Mouse (Mus musculus): ENCODE data around the gene Prokr2. TPM values are rescaled to one million over a fixed set of nuclear protein-coding genes. Genes with fewer than 3 reads are reported as not detected.
"Not testable (repeated sequence)": the region's sequence is repeated elsewhere in the genome, so short reads cannot be mapped to it uniquely, and the experiment has no call there.

Gene Prokr2
- polyA plus RNA-seq, 1 experiment, result 0.50 TPM

- Histone ChIP-seq H3K4me3 (replicated peaks; ENCODE audit: control insufficient read depth, low read depth, low read length) (no peak overlapping the region), H3K4me1 (ENCODE audit: control insufficient read depth, insufficient read depth, low read length) (no peaks in the 10 kb centered on the region), H3K27ac (ENCODE audit: control insufficient read depth, insufficient read depth, low read depth, low read length, poor library complexity) (no peak overlapping the region)
- WGBS, result 79% methylated on average over 5 of the region's 5 CpGs
- TF ChIP-seq CTCF (IDR thresholded peaks at IDR 0.05; ENCODE audit: control insufficient read depth, insufficient read depth, low read length) (no peak), POLR2A (IDR thresholded peaks at IDR 0.05; ENCODE audit: borderline replicate concordance, control insufficient read depth, low read depth, low read length) (no peak)
Measured at GRCm38 (mm10) chr2:132320516-132320915, 64.7 kb downstream of the Prokr2 start.

- no peak overlapping the region for H3K4me3 ChIP-seq (replicated peaks; ENCODE audit: control insufficient read depth, low read depth, low read length)
- H3K27ac ChIP-seq (ENCODE audit: control insufficient read depth, insufficient read depth, low read depth, low read length, poor library complexity), result no peak overlapping the region
- WGBS, result 69% methylated on average over 1 of the region's 1 CpGs
- TF ChIP-seq POLR2A (IDR thresholded peaks at IDR 0.05; ENCODE audit: borderline replicate concordance, control insufficient read depth, low read depth, low read length) (no peak), CTCF (IDR thresholded peaks at IDR 0.05; ENCODE audit: control insufficient read depth, insufficient read depth, low read length) (no peak)
- H3K4me1 ChIP-seq (ENCODE audit: control insufficient read depth, insufficient read depth, low read length), result no peaks in the 10 kb centered on the region
Measured at GRCm38 (mm10) chr2:132317178-132317577, 68.1 kb downstream of the Prokr2 start.

- no peak overlapping the region for H3K27ac ChIP-seq (ENCODE audit: control insufficient read depth, insufficient read depth, low read depth, low read length, poor library complexity)
- 48% methylated on average over 8 of the region's 8 CpGs for WGBS
- TF ChIP-seq CTCF (IDR thresholded peaks at IDR 0.05; ENCODE audit: control insufficient read depth, insufficient read depth, low read length) (peak; percentile 92), POLR2A (IDR thresholded peaks at IDR 0.05; ENCODE audit: borderline replicate concordance, control insufficient read depth, low read depth, low read length) (no peak)
- no peak overlapping the region for H3K4me3 ChIP-seq (replicated peaks; ENCODE audit: control insufficient read depth, low read depth, low read length)
- no peaks in the 10 kb centered on the region for H3K4me1 ChIP-seq (ENCODE audit: control insufficient read depth, insufficient read depth, low read length)
Measured at GRCm38 (mm10) chr2:132316041-132316808, 69.0 kb downstream of the Prokr2 start.

GRCm38 (mm10) chr2:132314057-132314456, 71.2 kb downstream of the Prokr2 start:
- H3K4me3 ChIP-seq (replicated peaks; ENCODE audit: control insufficient read depth, low read depth, low read length); H3K27ac ChIP-seq (ENCODE audit: control insufficient read depth, insufficient read depth, low read depth, low read length, poor library complexity); H3K4me1 ChIP-seq (ENCODE audit: control insufficient read depth, insufficient read depth, low read length): not testable (repeated sequence)
- WGBS, result 82% methylated on average over 8 of the region's 8 CpGs

GRCm38 (mm10) chr2:132313568-132313967, 71.7 kb downstream of the Prokr2 start:
- Histone ChIP-seq H3K4me3 (replicated peaks; ENCODE audit: control insufficient read depth, low read depth, low read length) (no peak overlapping the region), H3K4me1 (ENCODE audit: control insufficient read depth, insufficient read depth, low read length) (no peaks in the 10 kb centered on the region), H3K27ac (ENCODE audit: control insufficient read depth, insufficient read depth, low read depth, low read length, poor library complexity) (no peak overlapping the region)
- 93% methylated on average over 2 of the region's 2 CpGs for WGBS
- TF ChIP-seq POLR2A (IDR thresholded peaks at IDR 0.05; ENCODE audit: borderline replicate concordance, control insufficient read depth, low read depth, low read length), result no peak
- no peak for TF ChIP-seq CTCF (IDR thresholded peaks at IDR 0.05; ENCODE audit: control insufficient read depth, insufficient read depth, low read length)

GRCm38 (mm10) chr2:132312616-132313015, 72.6 kb downstream of the Prokr2 start:
- no peak overlapping the region for H3K4me3 ChIP-seq (replicated peaks; ENCODE audit: control insufficient read depth, low read depth, low read length)
- H3K4me1 ChIP-seq (ENCODE audit: control insufficient read depth, insufficient read depth, low read length), result no peaks in the 10 kb centered on the region
- 71% methylated on average over 5 of the region's 5 CpGs for WGBS
- no peak overlapping the region for H3K27ac ChIP-seq (ENCODE audit: control insufficient read depth, insufficient read depth, low read depth, low read length, poor library complexity)
- TF ChIP-seq CTCF (IDR thresholded peaks at IDR 0.05; ENCODE audit: control insufficient read depth, insufficient read depth, low read length), result no peak

GRCm38 (mm10) chr2:132309398-132309930, 75.8 kb downstream of the Prokr2 start:
- TF ChIP-seq POLR2A (IDR thresholded peaks at IDR 0.05; ENCODE audit: borderline replicate concordance, control insufficient read depth, low read depth, low read length) (no peak), CTCF (IDR thresholded peaks at IDR 0.05; ENCODE audit: control insufficient read depth, insufficient read depth, low read length) (no peak)
- Histone ChIP-seq H3K4me1 (ENCODE audit: control insufficient read depth, insufficient read depth, low read length) (no peaks in the 10 kb centered on the region), H3K4me3 (replicated peaks; ENCODE audit: control insufficient read depth, low read depth, low read length) (no peak overlapping the region), H3K27ac (ENCODE audit: control insufficient read depth, insufficient read depth, low read depth, low read length, poor library complexity) (no peak overlapping the region)
- 86% methylated on average over 6 of the region's 6 CpGs for WGBS

- H3K4me1 ChIP-seq (ENCODE audit: control insufficient read depth, insufficient read depth, low read length), result no peaks in the 10 kb centered on the region
- no peak overlapping the region for H3K4me3 ChIP-seq (replicated peaks; ENCODE audit: control insufficient read depth, low read depth, low read length)
- WGBS, result 71% methylated on average over 6 of the region's 6 CpGs
- no peak overlapping the region for H3K27ac ChIP-seq (ENCODE audit: control insufficient read depth, insufficient read depth, low read depth, low read length, poor library complexity)
- TF ChIP-seq CTCF (IDR thresholded peaks at IDR 0.05; ENCODE audit: control insufficient read depth, insufficient read depth, low read length) (no peak), POLR2A (IDR thresholded peaks at IDR 0.05; ENCODE audit: borderline replicate concordance, control insufficient read depth, low read depth, low read length) (no peak)
Measured at GRCm38 (mm10) chr2:132308829-132309228, 76.4 kb downstream of the Prokr2 start.

Data from bone marrow, adult 2 months (tissue).